Mouse (Mus musculus) stomach, embryonic 14.5 days (tissue): ENCODE results near the gene Psmb1. TPM values are rescaled to one million over a fixed set of nuclear protein-coding genes. Genes with fewer than 3 reads are reported as not detected.

Experiments used
- ATAC-seq: fragments of 200-750 bp; cut with Nextera tagmentation; 2 replicates; pipeline ENCODE4 v1.8.0; 2017; ENCODE audit warnings: low read depth, moderate TSS enrichment; ENCODE audit not compliant: insufficient number of reproducible peaks, insufficient read depth, low FRiP score
- H3K27ac ChIP-seq: fragments of 300-500 bp; sonication (generic); 2 replicates; pipeline ENCODE4 v1.5.1; 2014; ENCODE audit warnings: mild to moderate bottlenecking, low read length, moderate library complexity, mixed read lengths
- H3K27me3 ChIP-seq: fragments of 300-500 bp; sonication (generic); 2 replicates; pipeline ENCODE4 v1.6.1; 2014; ENCODE audit warnings: low read length, control low read depth, mixed read lengths; ENCODE audit not compliant: control insufficient read depth, insufficient read depth
- H3K36me3 ChIP-seq: fragments of 300-500 bp; sonication (generic); 2 replicates; pipeline ENCODE4 v1.6.1; 2014; ENCODE audit warnings: mild to moderate bottlenecking, control low read depth, low read length, moderate library complexity, mixed read lengths; ENCODE audit not compliant: control insufficient read depth, insufficient read depth
- H3K4me1 ChIP-seq: fragments of 300-500 bp; sonication (generic); 2 replicates; pipeline ENCODE4 v1.6.1; 2014; ENCODE audit warnings: low read length, control low read depth, mixed read lengths; ENCODE audit not compliant: control insufficient read depth, insufficient read depth
- H3K4me2 ChIP-seq: fragments of 300-500 bp; sonication (generic); replicated peaks from 2 replicates; pipeline ENCODE4 v1.6.1; 2014; ENCODE audit warnings: low read depth, low read length, control low read depth
- H3K4me3 ChIP-seq: fragments of 300-500 bp; sonication (generic); 2 replicates; pipeline ENCODE4 v1.5.1; 2014; ENCODE audit warnings: low read depth, low read length, control low read depth
- H3K9ac ChIP-seq: fragments of 300-500 bp; sonication (generic); replicated peaks from 2 replicates; pipeline ENCODE4 v1.6.1; 2014; ENCODE audit warnings: low read depth, mild to moderate bottlenecking, control low read depth, low read length, moderate library complexity, mixed read lengths
- H3K9me3 ChIP-seq: fragments of 300-500 bp; sonication (generic); 2 replicates; pipeline ENCODE4 v1.6.1; 2016; ENCODE audit warnings: low read depth, low read length, control low read depth; ENCODE audit not compliant: control insufficient read depth
- WGBS: fragments of 180-500 bp; shearing (Covaris S2); extraction: QIAGEN DNeasy Blood & Tissue Kit; methylation state at CpG from one replicate; pipeline ENCODE4 v1.1.7; 2014; 5-methylcytosine and 5-hydroxymethylcytosine counted together
- polyA plus RNA-seq: library from polyadenylated mRNA; unstranded; fragments of >200 nt; fragmentation: Nextera tagmentation; extraction: Ambion mirVana; gene quantifications from 2 replicates; pipeline ENCODE4 v1.2.1, GENCODE M21; 2014

Psmb1 gene
- polyA plus RNA-seq, 1 experiment from 2014 or later = 268 TPM

GRCm38 (mm10) chr17:15498753-15499113 is 818 bp downstream of the Psmb1 start:
- H3K27ac ChIP-seq = peak overlapping the region; percentile 12; the same call in 1 of the 2 replicates
- no peak for ATAC-seq

GRCm38 (mm10) chr17:15497882-15498752 is 1.4 kb downstream of the Psmb1 start:
- ATAC-seq = peak; percentile 97

More at GRCm38 (mm10) chr17:15498753-15499113, 818 bp downstream of the Psmb1 start:
- H3K27me3 ChIP-seq = no peaks in the 10 kb centered on the region
- peak overlapping the region; percentile 54 for H3K4me2 ChIP-seq
- peak overlapping the region; percentile 87 for H3K4me3 ChIP-seq
- H3K4me1 ChIP-seq = peaks cover 19% of the 10 kb centered on the region; the same call in 1 of the 2 replicates
- 45% methylated on average over 7 of the region's 7 CpGs for WGBS
- no peak overlapping the region for H3K9ac ChIP-seq
- no peaks in the 10 kb centered on the region for H3K9me3 ChIP-seq
- peaks cover 18% of the 10 kb centered on the region for H3K36me3 ChIP-seq

GRCm38 (mm10) chr17:15490542-15490941 is 9.0 kb downstream of the Psmb1 start:
- WGBS = 93% methylated on average over 7 of the region's 7 CpGs
- ATAC-seq = no peak
- Histone ChIP-seq H3K4me2 (no peak overlapping the region), H3K4me1 (no peaks in the 10 kb centered on the region), H3K4me3 (no peak overlapping the region), H3K36me3 (peaks cover 43% of the 10 kb centered on the region), H3K27me3 (no peaks in the 10 kb centered on the region), H3K9me3 (no peaks in the 10 kb centered on the region), H3K27ac (no peak overlapping the region), H3K9ac (no peak overlapping the region)

More at GRCm38 (mm10) chr17:15497882-15498752, 1.4 kb downstream of the Psmb1 start:
- WGBS = under 1% methylated on average over 50 of the region's 50 CpGs
- Histone ChIP-seq H3K27ac (peak overlapping the region; percentile 91), H3K4me1 (peaks cover 19% of the 10 kb centered on the region; the same call in 1 of the 2 replicates), H3K36me3 (peaks cover 21% of the 10 kb centered on the region), H3K9ac (peak overlapping the region; percentile 70), H3K9me3 (no peaks in the 10 kb centered on the region), H3K27me3 (no peaks in the 10 kb centered on the region), H3K4me3 (peak overlapping the region; percentile 87), H3K4me2 (peak overlapping the region; percentile 82)

- H3K36me3 ChIP-seq = peaks cover 59% of the 10 kb centered on the region
- WGBS = 91% methylated on average over 4 of the region's 4 CpGs
These were observed 26.9 kb downstream of the Psmb1 start for GRCm38 (mm10) chr17:15472671-15473070.

GRCm38 (mm10) chr17:15467669-15468068 is 31.9 kb downstream of the Psmb1 start:
- Histone ChIP-seq H3K4me2 (no peak overlapping the region), H3K27me3 (no peaks in the 10 kb centered on the region), H3K9ac (no peak overlapping the region), H3K4me3 (no peak overlapping the region), H3K4me1 (no peaks in the 10 kb centered on the region), H3K27ac (no peak overlapping the region), H3K36me3 (peaks cover 12% of the 10 kb centered on the region; the same call in 1 of the 2 replicates), H3K9me3 (no peaks in the 10 kb centered on the region)
- 24% methylated on average over 5 of the region's 5 CpGs for WGBS
- no peak for ATAC-seq

More at GRCm38 (mm10) chr17:15472671-15473070, 26.9 kb downstream of the Psmb1 start:
- Histone ChIP-seq H3K27me3 (no peaks in the 10 kb centered on the region), H3K27ac (no peak overlapping the region), H3K9me3 (no peaks in the 10 kb centered on the region), H3K4me1 (no peaks in the 10 kb centered on the region), H3K9ac (no peak overlapping the region), H3K4me2 (no peak overlapping the region), H3K4me3 (no peak overlapping the region)
- no peak for ATAC-seq

GRCm38 (mm10) chr17:15461921-15462495 is 37.5 kb downstream of the Psmb1 start:
- ATAC-seq = no peak
- Histone ChIP-seq H3K4me2 (no peak overlapping the region), H3K9ac (no peak overlapping the region), H3K4me1 (no peaks in the 10 kb centered on the region), H3K27ac (no peak overlapping the region), H3K27me3 (no peaks in the 10 kb centered on the region), H3K9me3 (no peaks in the 10 kb centered on the region), H3K4me3 (no peak overlapping the region), H3K36me3 (no peaks in the 10 kb centered on the region)
- WGBS = 93% methylated on average over 6 of the region's 6 CpGs

- no peak for ATAC-seq
- no peaks in the 10 kb centered on the region for H3K36me3 ChIP-seq
- no peak overlapping the region for H3K4me3 ChIP-seq
- H3K27ac ChIP-seq = no peak overlapping the region
- 84% methylated on average over 4 of the region's 4 CpGs for WGBS
- no peaks in the 10 kb centered on the region for H3K4me1 ChIP-seq
- no peaks in the 10 kb centered on the region for H3K27me3 ChIP-seq
- no peak overlapping the region for H3K9ac ChIP-seq
- H3K4me2 ChIP-seq = no peak overlapping the region
- no peaks in the 10 kb centered on the region for H3K9me3 ChIP-seq
These were observed 39.8 kb downstream of the Psmb1 start for GRCm38 (mm10) chr17:15459761-15460160.

GRCm38 (mm10) chr17:15456595-15456994 is 43.0 kb downstream of the Psmb1 start:
- Histone ChIP-seq H3K4me2 (no peak overlapping the region), H3K27ac (no peak overlapping the region), H3K9me3 (no peaks in the 10 kb centered on the region), H3K4me3 (no peak overlapping the region), H3K4me1 (no peaks in the 10 kb centered on the region), H3K27me3 (no peaks in the 10 kb centered on the region), H3K36me3 (no peaks in the 10 kb centered on the region), H3K9ac (no peak overlapping the region)
- WGBS = 77% methylated on average over 2 of the region's 2 CpGs
- no peak for ATAC-seq
